Mouse (Mus musculus) midbrain, postnatal 0 days (tissue): ENCODE measurements around the gene Grasp. TPM values are rescaled to one million over a fixed set of nuclear protein-coding genes. Genes with fewer than 3 reads are reported as not detected.

Experiments
- ATAC-seq: fragments of 200-750 bp; cut with Nextera tagmentation; 2 replicates; pipeline ENCODE4 v1.8.0; 2017; ENCODE audit warnings: moderate number of reproducible peaks, mild to moderate bottlenecking, moderate TSS enrichment, moderate library complexity; ENCODE audit not compliant: low FRiP score
- DNase-seq: peaks from one replicate; pipeline ENCODE4 v3.0.0-alpha.2; 2015; ENCODE audit warnings: low spot score
- H3K27ac ChIP-seq: fragments of 300-500 bp; sonication (generic); 2 replicates; pipeline ENCODE4 v1.5.1; 2014; ENCODE audit warnings: low read depth, mild to moderate bottlenecking, low read length, mixed read lengths
- H3K27me3 ChIP-seq: fragments of 300-500 bp; sonication (generic); 2 replicates; pipeline ENCODE4 v1.6.1; 2014; ENCODE audit warnings: low read length, control low read depth, mixed read lengths; ENCODE audit not compliant: insufficient read depth
- H3K36me3 ChIP-seq: fragments of 300-500 bp; sonication (generic); 2 replicates; pipeline ENCODE4 v1.6.1; 2014; ENCODE audit warnings: low read length, control low read depth, mixed read lengths; ENCODE audit not compliant: insufficient read depth
- H3K4me1 ChIP-seq: fragments of 300-500 bp; sonication (generic); 2 replicates; pipeline ENCODE4 v1.6.1; 2014; ENCODE audit warnings: mild to moderate bottlenecking, control low read depth, antibody characterized with exemption, low read length, mixed read lengths; ENCODE audit not compliant: insufficient read depth
- H3K4me2 ChIP-seq: fragments of 300-500 bp; sonication (generic); 2 replicates; pipeline ENCODE4 v1.6.1; 2014; ENCODE audit warnings: low read depth, mild to moderate bottlenecking, low read length, mixed read lengths; ENCODE audit not compliant: poor library complexity, severe bottlenecking
- H3K4me3 ChIP-seq: fragments of 300-500 bp; sonication (generic); 2 replicates; pipeline ENCODE4 v1.5.1; 2014; ENCODE audit warnings: low read depth, mild to moderate bottlenecking, low read length, moderate library complexity
- H3K9ac ChIP-seq: fragments of 300-500 bp; sonication (generic); replicated peaks from 2 replicates; pipeline ENCODE4 v1.6.1; 2014; ENCODE audit warnings: mild to moderate bottlenecking, low read length, moderate library complexity, mixed read lengths; ENCODE audit not compliant: poor library complexity, severe bottlenecking
- H3K9me3 ChIP-seq: fragments of 300-500 bp; sonication (generic); 2 replicates; pipeline ENCODE4 v1.6.1; 2016; ENCODE audit warnings: low read length, control low read depth
- CTCF ChIP-seq: IDR thresholded peaks from 2 replicates; pipeline ENCODE4 v1.5.1; 2016; ENCODE audit warnings: antibody characterized with exemption, mild to moderate bottlenecking
- WGBS: fragments of 180-500 bp; shearing (Covaris S2); extraction: QIAGEN DNeasy Blood & Tissue Kit; methylation state at CpG from one replicate; pipeline ENCODE4 v1.1.7; 2014; 5-methylcytosine and 5-hydroxymethylcytosine counted together
- polyA plus RNA-seq: library from polyadenylated mRNA; unstranded; fragments of >200 nt; fragmentation: Nextera tagmentation; extraction: Ambion mirVana; gene quantifications from 2 replicates; pipeline ENCODE4 v1.2.1, GENCODE M21; 2015
- total RNA-seq: library from RNA; depleted of rRNA; stranded (reverse); fragments of >200 nt; gene quantifications from 2 replicates; pipeline ENCODE4 v1.2.3, GENCODE M21; 2014

The Grasp gene
- total and polyA plus RNA-seq, 2 experiments from 2014 or later = 1.9 to 7.7 TPM

- Histone ChIP-seq H3K4me3 (no peak overlapping the region), H3K27ac (no peak overlapping the region), H3K4me2 (no peak overlapping the region), H3K4me1 (peaks cover 4% of the 10 kb centered on the region; the same call in 1 of the 2 replicates), H3K36me3 (no peaks in the 10 kb centered on the region), H3K9me3 (no peaks in the 10 kb centered on the region), H3K9ac (no peak overlapping the region), H3K27me3 (no peaks in the 10 kb centered on the region)
- no peak for TF ChIP-seq CTCF
- WGBS = 8% methylated on average over 8 of the region's 8 CpGs
- DNase-seq = peak; percentile 49
- no peak for ATAC-seq
These were observed 3.1 kb upstream of the Grasp start for GRCm38 (mm10) chr15:101220905-101221297.

GRCm38 (mm10) chr15:101221298-101222104, 2.5 kb upstream of the Grasp start:
- Histone ChIP-seq H3K9ac (no peak overlapping the region), H3K36me3 (no peaks in the 10 kb centered on the region), H3K4me2 (peak overlapping the region; percentile 24; the same call in 1 of the 2 replicates), H3K4me3 (no peak overlapping the region), H3K27ac (no peak overlapping the region), H3K9me3 (no peaks in the 10 kb centered on the region), H3K27me3 (no peaks in the 10 kb centered on the region), H3K4me1 (peaks cover 4% of the 10 kb centered on the region; the same call in 1 of the 2 replicates)
- 5% methylated on average over 14 of the region's 14 CpGs for WGBS
- DNase-seq (peak; percentile 72), ATAC-seq (no peak)
- TF ChIP-seq CTCF = peak; percentile 77

DNA sequence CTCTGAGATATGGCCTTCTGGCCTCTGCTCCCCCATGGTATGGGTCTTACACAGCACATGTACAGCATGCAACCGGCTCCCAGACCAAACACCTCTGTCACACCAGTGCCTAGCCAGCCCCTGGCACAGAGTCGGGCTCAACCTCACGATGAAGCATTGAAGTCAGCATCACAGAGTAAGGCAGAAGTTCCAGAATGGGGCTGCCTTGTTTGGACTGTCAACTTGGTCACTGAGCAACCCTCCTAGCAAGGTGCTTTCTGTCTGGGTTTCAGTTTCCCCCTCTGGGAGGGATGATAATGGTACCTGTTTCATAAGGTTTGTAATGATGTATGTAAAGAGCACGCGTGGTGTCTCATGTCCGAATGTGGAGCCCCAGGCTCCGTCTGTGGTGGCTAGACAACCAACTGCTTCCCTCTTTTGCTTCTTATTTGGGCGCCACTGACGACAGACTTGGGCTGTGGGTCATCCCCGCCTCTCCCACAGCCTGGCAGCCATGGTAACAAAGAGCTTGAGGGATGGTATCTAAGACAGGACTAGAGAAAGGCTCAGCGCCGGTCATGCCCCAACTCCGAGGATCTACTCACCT, 998 bp upstream of the Grasp start:
- no peak for TF ChIP-seq CTCF
- DNase-seq (no peak), ATAC-seq (no peak)
- Histone ChIP-seq H3K27ac (no peak overlapping the region), H3K4me2 (peak overlapping the region; percentile 96; the same call in 1 of the 2 replicates), H3K27me3 (no peaks in the 10 kb centered on the region), H3K4me3 (peak overlapping the region; percentile 81; the same call in 1 of the 2 replicates), H3K4me1 (peaks cover 4% of the 10 kb centered on the region; the same call in 1 of the 2 replicates), H3K9me3 (no peaks in the 10 kb centered on the region), H3K9ac (0 out of 2 replicates have a peak overlapping the region, but pooled peaks have one; percentile 79), H3K36me3 (no peaks in the 10 kb centered on the region)
- 43% methylated on average over 13 of the region's 13 CpGs for WGBS

GRCm38 (mm10) chr15:101223596-101223995, 392 bp upstream of the Grasp start:
- WGBS = 13% methylated on average over 5 of the region's 5 CpGs
- no peak for TF ChIP-seq CTCF
- peak overlapping the region; percentile 79 for H3K9ac ChIP-seq

GRCm38 (mm10) chr15:101224977-101225376, 989 bp downstream of the Grasp start:
- TF ChIP-seq CTCF = no peak
- H3K27ac ChIP-seq = no peak overlapping the region
- H3K9me3 ChIP-seq = no peaks in the 10 kb centered on the region
- peak overlapping the region; percentile 79; the same call in 1 of the 2 replicates for H3K9ac ChIP-seq
- H3K4me2 ChIP-seq = peak overlapping the region; percentile 96
- DNase-seq = no peak
- WGBS = 9% methylated on average over 14 of the region's 14 CpGs
- H3K4me3 ChIP-seq = peak overlapping the region; percentile 81
- no peaks in the 10 kb centered on the region for H3K27me3 ChIP-seq
- ATAC-seq = no peak
- no peaks in the 10 kb centered on the region for H3K36me3 ChIP-seq
- H3K4me1 ChIP-seq = peaks cover 4% of the 10 kb centered on the region; the same call in 1 of the 2 replicates

More at GRCm38 (mm10) chr15:101223596-101223995, 392 bp upstream of the Grasp start:
- DNase-seq (no peak), ATAC-seq (0 out of 2 replicates have a peak, but pooled peaks have one; percentile 6)
- H3K36me3 ChIP-seq = no peaks in the 10 kb centered on the region
- H3K4me2 ChIP-seq = peak overlapping the region; percentile 96
- H3K27me3 ChIP-seq = no peaks in the 10 kb centered on the region
- H3K4me1 ChIP-seq = peaks cover 4% of the 10 kb centered on the region; the same call in 1 of the 2 replicates
- peak overlapping the region; percentile 81 for H3K4me3 ChIP-seq
- no peaks in the 10 kb centered on the region for H3K9me3 ChIP-seq
- H3K27ac ChIP-seq = no peak overlapping the region

GRCm38 (mm10) chr15:101227971-101228370, 4.0 kb downstream of the Grasp start:
- H3K4me2 ChIP-seq = no peak overlapping the region
- H3K36me3 ChIP-seq = no peaks in the 10 kb centered on the region
- TF ChIP-seq CTCF = no peak
- DNase-seq (no peak), ATAC-seq (no peak)
- no peaks in the 10 kb centered on the region for H3K27me3 ChIP-seq
- H3K9me3 ChIP-seq = no peaks in the 10 kb centered on the region
- H3K4me1 ChIP-seq = peaks cover 4% of the 10 kb centered on the region; the same call in 1 of the 2 replicates
- no peak overlapping the region for H3K4me3 ChIP-seq
- 23% methylated on average over 7 of the region's 7 CpGs for WGBS
- no peak overlapping the region for H3K9ac ChIP-seq
- no peak overlapping the region for H3K27ac ChIP-seq
